Mouse (Mus musculus) G1E (cell line): ENCODE results near the gene Cadm1. TPM values are rescaled to one million over a fixed set of nuclear protein-coding genes. Genes with fewer than 3 reads are reported as not detected.

Experiments
- ATAC-seq: 2 replicates; pipeline ENCODE4 v1.8.0; 2016; ENCODE audit warnings: mild to moderate bottlenecking; ENCODE audit not compliant: insufficient number of reproducible peaks, poor library complexity, low FRiP score, severe bottlenecking; ENCODE audit errors: extremely low read depth
- DNase-seq: peaks from one replicate; pipeline ENCODE4 v3.0.0; 2012; ENCODE audit warnings: low spot score
- H3K27me3 ChIP-seq: 2 replicates; pipeline ENCODE4 v1.6.1; 2012; ENCODE audit warnings: mild to moderate bottlenecking, low read length, inconsistent platforms; ENCODE audit not compliant: insufficient read depth
- H3K36me3 ChIP-seq: replicated peaks from 2 replicates; pipeline ENCODE3; 2012; ENCODE audit warnings: mild to moderate bottlenecking, inconsistent platforms
- H3K4me1 ChIP-seq: 2 replicates; pipeline ENCODE4 v1.6.1; 2012; ENCODE audit warnings: low read depth, low read length, inconsistent platforms, mixed read lengths; ENCODE audit not compliant: insufficient read depth
- H3K4me3 ChIP-seq: 2 replicates; pipeline ENCODE4 v1.5.1; 2012; ENCODE audit warnings: low read depth, mild to moderate bottlenecking, inconsistent platforms, low read length, moderate library complexity, mixed read lengths
- H3K9me3 ChIP-seq: replicated peaks from 2 replicates; pipeline ENCODE4 v1.6.1; 2012; ENCODE audit warnings: inconsistent platforms
- CTCF ChIP-seq: IDR thresholded peaks from 2 replicates; pipeline ENCODE4 v1.5.1; 2012; ENCODE audit warnings: low read depth, low read length, inconsistent platforms, mixed read lengths
- GATA1 ChIP-seq: IDR thresholded peaks from 2 replicates; pipeline ENCODE4 v1.6.1; 2012; ENCODE audit warnings: borderline replicate concordance, low read length, inconsistent platforms, mixed read lengths
- GATA2 ChIP-seq: IDR thresholded peaks from 2 replicates; pipeline ENCODE4 v1.6.1; 2012; ENCODE audit warnings: low read depth, low read length, inconsistent platforms, borderline replicate concordance
- POLR2AphosphoS5 ChIP-seq: IDR thresholded peaks from 2 replicates; pipeline ENCODE4 v1.6.1; 2012; ENCODE audit warnings: low read depth, low read length, inconsistent platforms; ENCODE audit not compliant: insufficient replicate concordance
- TAL1 ChIP-seq: conservative IDR thresholded peaks from 2 replicates; pipeline ENCODE4 v1.6.1; 2012; ENCODE audit warnings: low read depth, low read length, inconsistent platforms, mixed read lengths
- polyA plus RNA-seq: library from polyadenylated mRNA; stranded (reverse); fragments of >175 nt; gene quantifications from 2 replicates; pipeline ENCODE4 v1.2.3, GENCODE M21; 2012
- total RNA-seq, 2 experiments: library from RNA; stranded (forward) in 1 of 2; stranded (reverse) in 1 of 2; fragments of 200-1000 nt in 1 of 2; fragments of >200 nt in 1 of 2; fragmentation: Nextera tagmentation in 1 of 2; gene quantifications; 2 replicates each; pipeline ENCODE4 v1.2.3; 2014 to 2017

Gene Cadm1
- total and polyA plus RNA-seq, 3 experiments, result 0.38 TPM; not detected in 2

- no peaks in the 10 kb centered on the region for H3K4me1 ChIP-seq
- H3K27me3 ChIP-seq, result no peaks in the 10 kb centered on the region
- no peaks in the 10 kb centered on the region for H3K36me3 ChIP-seq
- H3K4me3 ChIP-seq, result no peak overlapping the region
- no peak for DNase-seq
- peaks cover 11% of the 10 kb centered on the region for H3K9me3 ChIP-seq
- ATAC-seq, result no peak
- TF ChIP-seq GATA2 (no peak), POLR2AphosphoS5 (no peak), CTCF (no peak), TAL1 (no peak), GATA1 (no peak)
These were observed 242.0 kb downstream of the Cadm1 start for GRCm38 (mm10) chr9:47771953-47772352.

- no peak for DNase-seq
- Histone ChIP-seq H3K27me3 (no peaks in the 10 kb centered on the region), H3K9me3 (peaks cover 11% of the 10 kb centered on the region), H3K4me3 (no peak overlapping the region), H3K4me1 (no peaks in the 10 kb centered on the region), H3K36me3 (no peaks in the 10 kb centered on the region)
- no peak for TF ChIP-seq GATA1
- no peak for TF ChIP-seq GATA2
- no peak for TF ChIP-seq TAL1
- no peak for TF ChIP-seq CTCF
- no peak for TF ChIP-seq POLR2AphosphoS5
- ATAC-seq, result no peak
These were observed 242.8 kb downstream of the Cadm1 start for GRCm38 (mm10) chr9:47772750-47773149.

GRCm38 (mm10) chr9:47776941-47777919, 247.3 kb downstream of the Cadm1 start:
- Histone ChIP-seq H3K27me3 (no peaks in the 10 kb centered on the region), H3K4me1 (no peaks in the 10 kb centered on the region), H3K9me3 (peaks cover 9% of the 10 kb centered on the region), H3K4me3 (no peak overlapping the region), H3K36me3 (no peaks in the 10 kb centered on the region)
- TF ChIP-seq CTCF (no peak), GATA1 (no peak), POLR2AphosphoS5 (no peak), GATA2 (no peak), TAL1 (no peak)
- no peak for DNase-seq
- ATAC-seq, result no peak

- Histone ChIP-seq H3K4me1 (no peaks in the 10 kb centered on the region), H3K4me3 (no peak overlapping the region)
- ATAC-seq, result no peak
These were observed 248.5 kb downstream of the Cadm1 start for GRCm38 (mm10) chr9:47778438-47778837.

GRCm38 (mm10) chr9:47779291-47779690, 249.3 kb downstream of the Cadm1 start:
- DNase-seq (no peak), ATAC-seq (no peak)
- Histone ChIP-seq H3K4me3 (no peak overlapping the region), H3K9me3 (no peaks in the 10 kb centered on the region; the same call in none of the 2 replicates), H3K4me1 (no peaks in the 10 kb centered on the region), H3K36me3 (no peaks in the 10 kb centered on the region), H3K27me3 (0 out of 2 replicates have a peak, but pooled peaks cover 2% of the 10 kb centered on the region)
- TF ChIP-seq POLR2AphosphoS5 (no peak), GATA1 (no peak), GATA2 (no peak), TAL1 (no peak), CTCF (no peak)

More at GRCm38 (mm10) chr9:47778438-47778837, 248.5 kb downstream of the Cadm1 start:
- no peak for DNase-seq
- no peaks in the 10 kb centered on the region for H3K36me3 ChIP-seq
- TF ChIP-seq GATA2 (no peak), CTCF (no peak), POLR2AphosphoS5 (no peak), GATA1 (no peak)
- peaks cover 5% of the 10 kb centered on the region for H3K9me3 ChIP-seq
- 0 out of 2 replicates have a peak, but pooled peaks cover 2% of the 10 kb centered on the region for H3K27me3 ChIP-seq

- Histone ChIP-seq H3K4me3 (no peak overlapping the region), H3K36me3 (no peaks in the 10 kb centered on the region), H3K9me3 (peaks cover 5% of the 10 kb centered on the region; the same call in 1 of the 2 replicates), H3K27me3 (0 out of 2 replicates have a peak, but pooled peaks cover 2% of the 10 kb centered on the region), H3K4me1 (no peaks in the 10 kb centered on the region)
- DNase-seq (no peak), ATAC-seq (no peak)
- TF ChIP-seq CTCF (no peak), GATA1 (no peak), POLR2AphosphoS5 (no peak), TAL1 (no peak)
These were observed 256.7 kb downstream of the Cadm1 start for GRCm38 (mm10) chr9:47786642-47787041.
